8 mouse cellular contexts compared by ENCODE assay signal in the genomic region with DNA sequence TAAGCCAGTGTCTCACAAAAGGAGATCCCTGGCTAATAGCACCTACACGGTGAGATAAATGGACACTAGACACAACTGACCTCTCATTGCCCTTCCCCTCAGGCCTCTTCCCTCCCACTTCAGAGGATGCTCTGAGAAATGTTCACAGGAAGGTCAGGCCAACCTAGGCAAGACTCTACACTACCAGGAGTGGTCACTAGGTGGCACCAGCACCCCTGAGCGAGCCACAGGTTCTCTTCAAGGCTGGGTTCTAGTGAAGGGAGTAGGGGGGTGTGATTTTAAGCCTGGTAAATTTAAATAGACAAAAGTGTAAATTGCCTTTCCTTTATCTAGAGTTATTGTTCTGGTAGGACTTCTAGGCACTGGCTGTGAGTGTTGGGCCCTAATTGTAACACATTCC.
A peak's percentile ranks its signal among the peaks of the same experiment; 100 is the strongest.
DNase-seq lines count a peak whose midpoint lies in the region; ATAC-seq and TF ChIP-seq lines count a peak whose summit lies in the region.

No protein-coding gene starts in this region.

- H3K9ac ChIP-seq in liver, embryonic 11.5 days (ENCODE audit: low read depth, low read length) = no peak overlapping the region

- H3K27ac ChIP-seq in liver, embryonic 11.5 days (ENCODE audit: low read depth, low read length) = no peak overlapping the region

- ATAC-seq in Patski = peak; percentile 52
- no peak for ATAC-seq in liver, embryonic 11.5 days (replicated peaks; ENCODE audit: low FRiP score)

- peak; percentile 96 for TF ChIP-seq CTCF in Patski (IDR thresholded peaks at IDR 0.05)

- 17% methylated on average over 2 of the region's 2 CpGs for WGBS in liver, embryonic 11.5 days

- H3K36me3 ChIP-seq in liver, embryonic 11.5 days (ENCODE audit: control insufficient read depth, insufficient read depth, low read length) = no peaks in the 10 kb centered on the region

- DNase-seq in A20 (ENCODE audit: low read depth, low spot score) (peak; percentile 67), Patski (ENCODE audit: low read depth, low spot score) (peak; percentile 2)
- peak; percentile 91 to 94 for DNase-seq in cerebellum, postnatal 10 days
- DNase-seq in frontal cortex, postnatal 25 days (ENCODE audit: low spot score in 2 of 2) = peak; percentile 62 to 66
- DNase-seq in kidney, adult 9 months = peak; percentile 74
- peak; percentile 51 for DNase-seq in liver, embryonic 11.5 days (ENCODE audit: low spot score)
- peak; percentile 68 for DNase-seq in ovary, postnatal 36 days (ENCODE audit: low spot score)
- peak; percentile 57 for DNase-seq in thymus, postnatal 25 days

- H3K9me3 ChIP-seq in liver, embryonic 11.5 days (ENCODE audit: control insufficient read depth, low read length) = no peaks in the 10 kb centered on the region

- CTCF ChIA-PET in Patski (lab: Charles Lee) = interaction anchor here (2.0 kb wide), 1 partner anchor 98 kb away, joined by 19 read pairs; no protein-coding TSS in a partner anchor

- H3K27me3 ChIP-seq in Patski = peaks cover 2% of the 10 kb centered on the region
- H3K27me3 ChIP-seq in liver, embryonic 11.5 days (replicated peaks; ENCODE audit: control insufficient read depth, insufficient read depth, low read length) = no peaks in the 10 kb centered on the region

- no peak overlapping the region for H3K4me3 ChIP-seq in liver, embryonic 11.5 days (ENCODE audit: low read depth, low read length)

- H3K4me1 ChIP-seq in liver, embryonic 11.5 days (replicated peaks; ENCODE audit: control insufficient read depth, insufficient read depth, low read length) = no peaks in the 10 kb centered on the region

- in situ Hi-C loops in Patski (cut with MboI; ENCODE audit: low pct_unique_long_range_greater_than_20kb) = loop anchor here (5.0 kb wide), 1 partner anchor 92 kb away; no protein-coding TSS in a partner anchor

- POLR2A ChIA-PET in Patski (lab: Charles Lee) = no interaction called here

- no peak overlapping the region for H3K4me2 ChIP-seq in liver, embryonic 11.5 days

Comparison
In these comparisons a context has a peak if more than half of its experiments do, and no peak if none do; other contexts are left out.
1. DNase-seq: peak in every context shown above with its lines; median percentile 92 in cerebellum, postnatal 10 days; 74 in kidney, adult 9 months; 68 in ovary, postnatal 36 days; 67 in A20; 64 in frontal cortex, postnatal 25 days; 57 in thymus, postnatal 25 days; 51 in liver, embryonic 11.5 days; 2 in Patski.